Mouse (Mus musculus) myocyte (in vitro differentiated cells): ENCODE results near the gene Csf1. TPM values are rescaled to one million over a fixed set of nuclear protein-coding genes. Genes with fewer than 3 reads are reported as not detected.

Experiments
- H3K27me3 ChIP-seq: one replicate; pipeline ENCODE4 v1.6.1; 2011; ENCODE audit not compliant: control insufficient read depth, insufficient read depth, insufficient read length
- H3K36me3 ChIP-seq: one replicate; pipeline ENCODE4 v1.6.1; 2011; ENCODE audit not compliant: control insufficient read depth, insufficient read depth
- H3K4me2 ChIP-seq: one replicate; pipeline ENCODE4 v1.6.1; 2011; ENCODE audit warnings: low read depth, control low read depth
- H3K4me3 ChIP-seq: one replicate; pipeline ENCODE4 v1.5.1; 2011; ENCODE audit warnings: mild to moderate bottlenecking, control low read depth, moderate library complexity
- H3K79me2 ChIP-seq: one replicate; pipeline ENCODE4 v1.6.1; 2011; ENCODE audit not compliant: control insufficient read depth, insufficient read depth
- H3ac ChIP-seq: one replicate; pipeline ENCODE4 v1.6.1; 2011; ENCODE audit not compliant: control insufficient read depth, insufficient read length
- CEBPB ChIP-seq: IDR thresholded peaks from 2 replicates; pipeline ENCODE4 v1.6.1; 2011; ENCODE audit warnings: mild to moderate bottlenecking, moderate library complexity; ENCODE audit not compliant: poor library complexity, insufficient read depth, severe bottlenecking
- E2F4 ChIP-seq: IDR thresholded peaks from one replicate; pipeline ENCODE4 v1.6.1; 2011; ENCODE audit warnings: mild to moderate bottlenecking, control low read depth, moderate library complexity; ENCODE audit not compliant: insufficient read depth
- MAX ChIP-seq: IDR thresholded peaks from one replicate; pipeline ENCODE4 v1.6.1; 2011; ENCODE audit warnings: low read depth, mild to moderate bottlenecking, control low read depth
- MYOD1 ChIP-seq, 3 experiments: IDR thresholded peaks; one replicate each; pipeline ENCODE4 v1.6.1; 2011; ENCODE audit warnings: control low read depth in 2 of 3, low read depth in 2 of 3, mild to moderate bottlenecking in 2 of 3, moderate library complexity in 1 of 3; ENCODE audit not compliant: insufficient read length in 2 of 3, control insufficient read depth in 1 of 3
- MYOG ChIP-seq, 3 experiments: IDR thresholded peaks; one replicate each; pipeline ENCODE4 v1.6.1; 2011; ENCODE audit warnings: control low read depth in 2 of 3, low read depth in 2 of 3, mild to moderate bottlenecking in 2 of 3; ENCODE audit not compliant: insufficient read length in 2 of 3, control insufficient read depth in 1 of 3, insufficient read depth in 1 of 3
- POLR2A ChIP-seq: IDR thresholded peaks from one replicate; pipeline ENCODE4 v1.6.1; 2011; ENCODE audit warnings: low read depth, mild to moderate bottlenecking, control low read depth, moderate library complexity; ENCODE audit not compliant: insufficient read length
- POLR2AphosphoS2 ChIP-seq: IDR thresholded peaks from one replicate; pipeline ENCODE4 v1.6.1; 2011; ENCODE audit warnings: low read depth, control low read depth; ENCODE audit not compliant: insufficient read length
- REST ChIP-seq: IDR thresholded peaks from one replicate; pipeline ENCODE4 v1.6.1; 2011; ENCODE audit warnings: mild to moderate bottlenecking, control low read depth, moderate library complexity; ENCODE audit not compliant: insufficient read depth, insufficient read length
- SRF ChIP-seq: IDR thresholded peaks from one replicate; pipeline ENCODE4 v1.6.1; 2011; ENCODE audit warnings: low read depth; ENCODE audit not compliant: control insufficient read depth, insufficient read length
- TCF12 ChIP-seq: IDR thresholded peaks from one replicate; pipeline ENCODE4 v1.6.1; 2011; ENCODE audit warnings: mild to moderate bottlenecking, control low read depth; ENCODE audit not compliant: poor library complexity, insufficient read depth, severe bottlenecking
- TCF3 ChIP-seq: IDR thresholded peaks from one replicate; pipeline ENCODE4 v1.6.1; 2011; ENCODE audit warnings: low read depth, control low read depth; ENCODE audit not compliant: insufficient read length
- USF1 ChIP-seq: IDR thresholded peaks from one replicate; pipeline ENCODE4 v1.6.1; 2011; ENCODE audit warnings: low read depth, mild to moderate bottlenecking, control low read depth, moderate library complexity
- polyA plus RNA-seq: library from polyadenylated mRNA; unstranded; fragments of >200 nt; fragmentation: generic; extraction: Trizol; gene quantifications from one replicate; pipeline ENCODE4 v1.2.1, GENCODE M21; 2012; ENCODE audit warnings: missing spikeins

The Csf1 gene
- polyA plus RNA-seq, 1 experiment, result 68.1 TPM

DNA sequence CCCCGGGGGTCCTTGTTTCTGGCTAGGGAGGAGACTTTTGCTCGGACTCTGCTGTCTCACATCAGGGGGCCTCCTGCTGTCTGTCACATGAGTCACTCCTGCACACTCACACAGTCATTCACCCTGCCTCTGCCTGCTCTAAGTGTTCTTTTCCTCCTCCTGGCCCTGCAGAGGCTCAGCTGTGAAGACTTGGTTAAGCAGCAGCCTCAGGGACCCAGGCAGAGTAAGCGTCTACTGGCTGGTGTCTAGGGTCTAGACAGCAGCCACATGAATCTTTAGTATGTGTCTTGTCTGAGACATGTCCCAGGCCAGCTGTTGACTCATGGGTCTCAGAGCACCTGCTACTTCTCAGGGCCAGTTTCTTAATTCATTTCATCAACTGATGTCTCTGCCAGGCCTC lies 16.0 kb upstream of the Csf1 start:
- Histone ChIP-seq H3K79me2 (no peaks in the 10 kb centered on the region), H3ac (no peak overlapping the region), H3K27me3 (no peaks in the 10 kb centered on the region), H3K36me3 (no peaks in the 10 kb centered on the region), H3K4me2 (peak overlapping the region; percentile 75), H3K4me3 (no peak overlapping the region)
- TF ChIP-seq POLR2A (peak; percentile 17), REST (no peak), POLR2AphosphoS2 (no peak), MYOD1 (IDR thresholded peaks at IDR 0.05; ENCODE audit: control insufficient read depth in 1 of 3, insufficient read length in 2 of 3, low read depth in 2 of 3) (peak; percentile 50 to 85 (median 80)), TCF12 (peak; percentile 30), MYOG (IDR thresholded peaks at IDR 0.05; ENCODE audit: control insufficient read depth in 1 of 3, insufficient read depth in 1 of 3, insufficient read length in 2 of 3, low read depth in 2 of 3) (peak in 2 of 3 experiments; percentile 70 to 88), SRF (no peak), USF1 (no peak), E2F4 (no peak)

DNA sequence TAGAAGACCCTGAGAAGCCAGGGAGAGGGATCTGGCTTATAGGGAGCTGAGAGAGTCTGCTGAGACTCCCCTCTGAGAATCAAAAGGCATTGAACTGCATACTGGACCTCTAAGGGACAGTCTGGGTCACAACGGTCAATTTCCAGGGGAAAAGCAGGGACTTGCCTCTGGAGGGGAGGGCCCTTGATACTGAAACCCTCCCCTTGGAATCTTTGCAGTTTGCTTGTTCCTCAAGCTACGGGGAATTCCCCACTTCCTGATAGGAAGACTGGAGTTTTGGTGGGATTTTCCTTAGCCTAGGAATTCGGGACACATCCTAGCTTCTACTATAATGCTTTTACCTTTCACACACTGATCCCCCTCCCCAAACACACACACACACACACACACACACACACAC lies 15.5 kb upstream of the Csf1 start:
- Histone ChIP-seq H3K27me3 (no peaks in the 10 kb centered on the region), H3K4me3 (peak overlapping the region; percentile 0), H3K4me2 (peak overlapping the region; percentile 75), H3ac (no peak overlapping the region), H3K36me3 (no peaks in the 10 kb centered on the region), H3K79me2 (no peaks in the 10 kb centered on the region)
- TF ChIP-seq SRF (no peak), USF1 (no peak), POLR2AphosphoS2 (no peak), E2F4 (no peak), TCF12 (no peak), POLR2A (no peak), MYOG (IDR thresholded peaks at IDR 0.05; ENCODE audit: control insufficient read depth in 1 of 3, insufficient read depth in 1 of 3, insufficient read length in 2 of 3, low read depth in 2 of 3) (no peak), MAX (no peak), MYOD1 (IDR thresholded peaks at IDR 0.05; ENCODE audit: control insufficient read depth in 1 of 3, insufficient read length in 2 of 3, low read depth in 2 of 3) (no peak), CEBPB (no peak), REST (no peak), TCF3 (no peak)

DNA sequence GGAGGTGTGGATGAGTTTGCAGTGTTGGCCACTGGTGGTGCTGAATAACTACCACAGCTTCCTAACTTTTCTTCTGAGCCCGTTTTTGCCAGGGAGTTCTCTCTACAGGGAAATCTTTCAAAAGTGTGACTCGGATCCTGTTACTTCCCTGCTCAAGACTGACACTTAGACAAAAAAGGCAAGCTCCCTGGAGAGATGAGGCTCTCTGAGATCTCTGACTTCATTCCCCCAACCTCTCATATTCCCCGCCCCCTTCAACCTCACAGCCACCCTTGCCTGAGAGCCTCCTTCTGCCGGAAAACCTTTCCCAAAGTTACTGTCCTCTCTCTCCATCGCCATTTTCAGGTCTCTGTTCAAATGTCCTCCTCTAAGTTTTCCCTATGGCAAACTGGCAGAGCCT lies 14.8 kb upstream of the Csf1 start:
- Histone ChIP-seq H3K4me3 (peak overlapping the region; percentile 0), H3K36me3 (no peaks in the 10 kb centered on the region), H3K27me3 (no peaks in the 10 kb centered on the region), H3K4me2 (peak overlapping the region; percentile 75), H3ac (no peak overlapping the region), H3K79me2 (no peaks in the 10 kb centered on the region)
- no peak for TF ChIP-seq CEBPB
- TF ChIP-seq MAX, result no peak
- TF ChIP-seq TCF12, result no peak
- no peak for TF ChIP-seq POLR2A
- no peak for TF ChIP-seq E2F4
- no peak for TF ChIP-seq MYOG (IDR thresholded peaks at IDR 0.05; ENCODE audit: control insufficient read depth in 1 of 3, insufficient read depth in 1 of 3, insufficient read length in 2 of 3, low read depth in 2 of 3)
- no peak for TF ChIP-seq REST
- no peak for TF ChIP-seq TCF3
- no peak for TF ChIP-seq MYOD1 (IDR thresholded peaks at IDR 0.05; ENCODE audit: control insufficient read depth in 1 of 3, insufficient read length in 2 of 3, low read depth in 2 of 3)
- TF ChIP-seq USF1, result no peak
- TF ChIP-seq SRF, result no peak
- no peak for TF ChIP-seq POLR2AphosphoS2

DNA sequence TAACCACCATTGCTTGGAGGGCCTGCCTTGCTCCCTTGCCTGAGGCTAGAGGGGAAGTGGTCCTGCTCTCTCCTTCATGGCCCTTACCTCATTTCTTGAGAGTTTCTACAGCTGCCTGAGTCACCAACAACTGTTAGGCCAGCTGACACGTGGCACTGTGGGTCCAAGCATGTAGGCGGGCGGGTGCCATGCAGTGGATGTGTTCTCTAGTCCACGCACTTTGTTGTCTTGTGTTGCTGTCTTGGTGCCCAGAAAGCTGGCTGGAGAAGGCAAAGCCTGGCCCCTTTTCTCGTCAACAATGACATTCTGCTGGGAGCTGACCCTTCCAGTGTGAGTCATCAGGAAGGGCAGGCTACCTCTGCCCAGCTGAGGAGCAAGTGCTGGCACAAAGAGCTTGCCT lies 12.6 kb upstream of the Csf1 start:
- peak overlapping the region; percentile 21 for H3K4me2 ChIP-seq
- no peaks in the 10 kb centered on the region for H3K79me2 ChIP-seq
- H3K27me3 ChIP-seq, result no peaks in the 10 kb centered on the region
- no peak overlapping the region for H3ac ChIP-seq
- no peaks in the 10 kb centered on the region for H3K36me3 ChIP-seq
- H3K4me3 ChIP-seq, result no peak overlapping the region
- TF ChIP-seq CEBPB (no peak), MYOG (IDR thresholded peaks at IDR 0.05; ENCODE audit: control insufficient read depth in 1 of 3, insufficient read depth in 1 of 3, insufficient read length in 2 of 3, low read depth in 2 of 3) (peak; percentile 2 to 90 (median 72)), USF1 (peak; percentile 36), TCF12 (peak; percentile 12), POLR2AphosphoS2 (no peak), MAX (no peak), SRF (no peak), TCF3 (peak; percentile 77), E2F4 (no peak), POLR2A (peak; percentile 36), REST (no peak), MYOD1 (IDR thresholded peaks at IDR 0.05; ENCODE audit: control insufficient read depth in 1 of 3, insufficient read length in 2 of 3, low read depth in 2 of 3) (peak in 2 of 3 experiments; percentile 83 to 88)

DNA sequence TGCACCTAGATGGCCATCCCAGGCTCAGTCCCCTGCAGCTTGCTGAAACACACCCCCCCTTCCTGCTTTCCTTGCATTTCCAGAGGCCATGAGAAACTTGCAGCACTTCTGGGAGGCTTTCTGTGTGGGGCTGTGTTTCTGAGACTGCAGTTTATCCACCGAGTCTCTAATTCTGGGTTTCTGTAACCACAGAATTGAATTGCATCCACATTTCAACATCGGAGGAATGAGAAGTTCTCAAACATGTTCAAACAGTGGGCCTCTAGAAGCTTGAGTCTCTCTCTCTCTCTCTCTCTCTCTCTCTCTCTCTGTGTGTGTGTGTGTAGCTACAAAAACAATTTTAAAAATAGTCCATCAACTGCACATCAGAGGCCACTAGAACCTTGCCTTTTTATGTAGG lies 9.4 kb upstream of the Csf1 start:
- Histone ChIP-seq H3K4me2 (no peak overlapping the region), H3K79me2 (no peaks in the 10 kb centered on the region), H3ac (no peak overlapping the region), H3K4me3 (no peak overlapping the region), H3K36me3 (no peaks in the 10 kb centered on the region), H3K27me3 (no peaks in the 10 kb centered on the region)
- TF ChIP-seq TCF12 (no peak), CEBPB (peak; percentile 82; the same call in 1 of the 2 replicates)
